Mouse (Mus musculus): ENCODE measurements around the gene Col23a1. TPM values are rescaled to one million over a fixed set of nuclear protein-coding genes. Genes with fewer than 3 reads are reported as not detected.

The Col23a1 gene
- total RNA-seq, 2 experiments from 2014 or later = 0.09 TPM; not detected in 1

DNA sequence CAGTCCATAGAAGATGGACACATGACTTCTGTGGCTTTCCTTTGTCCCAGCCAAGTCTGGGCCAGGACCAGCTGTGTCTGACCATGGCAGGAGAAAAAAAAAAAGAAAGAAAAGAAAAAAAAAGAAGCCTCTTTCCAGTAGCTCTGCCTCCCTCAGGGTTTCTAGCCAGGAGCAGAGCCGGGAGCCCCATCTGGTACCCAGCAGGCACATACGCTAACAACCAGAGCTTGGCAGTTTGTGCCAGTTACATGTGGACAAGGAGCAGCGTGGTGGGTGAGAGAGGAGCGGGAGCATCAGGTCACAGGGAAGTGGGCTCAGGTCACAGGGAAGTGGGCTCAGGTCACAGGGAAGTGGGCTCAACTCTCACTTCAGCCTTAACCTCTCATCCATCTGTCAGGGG lies 286.7 kb downstream of the Col23a1 start:
- no peak for ATAC-seq (replicated peaks; ENCODE audit: low FRiP score, poor library complexity, severe bottlenecking)

DNA sequence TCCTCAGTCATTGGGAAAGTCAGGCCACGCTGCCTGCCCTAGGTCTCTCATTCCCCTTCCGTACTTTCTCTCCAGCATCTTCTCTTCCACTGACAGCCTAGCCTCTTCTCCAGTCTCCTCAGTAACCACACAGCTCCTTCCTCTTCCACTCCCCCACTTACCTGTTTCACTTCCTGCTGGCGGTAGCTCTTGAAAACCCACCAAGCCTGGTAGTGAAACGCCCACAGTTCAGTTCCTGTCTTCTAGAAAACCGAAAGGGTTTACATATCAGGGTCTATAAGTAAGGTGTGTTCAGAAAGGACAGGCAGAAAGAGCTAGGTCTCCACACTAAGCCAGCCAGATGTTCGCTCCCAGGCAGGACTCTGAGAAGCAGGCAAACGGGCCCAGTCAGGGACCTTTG lies 287.9 kb downstream of the Col23a1 start:
- no peak for ATAC-seq (replicated peaks; ENCODE audit: low FRiP score, poor library complexity, severe bottlenecking)

DNA sequence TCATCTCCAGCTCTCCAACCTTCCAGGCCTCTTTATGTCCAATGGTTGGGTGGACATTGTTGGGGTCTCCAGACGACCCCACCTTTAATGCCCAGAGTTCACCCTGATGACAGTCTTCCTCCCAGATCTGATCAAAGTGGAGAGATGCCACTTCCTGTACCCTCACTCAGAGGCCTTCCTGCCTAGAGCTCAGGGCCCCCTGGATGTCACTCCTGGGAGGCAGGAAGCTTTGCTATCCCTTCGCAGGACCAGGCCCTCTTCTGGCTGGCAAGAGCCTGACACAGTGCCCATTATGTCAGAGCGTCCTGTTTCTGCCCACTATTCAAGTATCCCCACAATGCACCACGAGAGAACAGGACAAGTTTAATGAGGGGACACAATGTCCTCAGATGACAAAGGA lies 289.3 kb downstream of the Col23a1 start:
- no peak for ATAC-seq (replicated peaks; ENCODE audit: low FRiP score, poor library complexity, severe bottlenecking)

DNA sequence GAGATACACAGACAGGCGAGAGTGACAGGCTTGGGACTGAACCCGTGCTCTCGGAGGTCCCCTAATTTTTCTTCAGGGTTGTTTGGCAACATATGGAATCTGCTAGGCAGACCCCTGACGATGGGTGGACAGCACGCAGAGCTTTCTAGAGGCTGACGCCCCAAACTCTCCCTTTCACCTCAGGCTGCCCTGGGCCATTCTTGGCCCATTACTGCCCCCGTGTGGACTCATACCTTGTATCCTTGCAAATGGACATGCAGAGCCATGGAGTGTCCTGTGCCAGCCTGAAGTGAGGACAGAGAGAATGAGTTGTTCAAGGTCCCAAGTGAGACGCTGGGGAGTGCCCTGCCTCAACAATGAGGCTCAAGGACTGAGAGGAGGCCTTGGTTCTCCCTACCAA lies 293.0 kb downstream of the Col23a1 start:
- peak; percentile 50 for ATAC-seq (replicated peaks; ENCODE audit: low FRiP score, poor library complexity, severe bottlenecking)

DNA sequence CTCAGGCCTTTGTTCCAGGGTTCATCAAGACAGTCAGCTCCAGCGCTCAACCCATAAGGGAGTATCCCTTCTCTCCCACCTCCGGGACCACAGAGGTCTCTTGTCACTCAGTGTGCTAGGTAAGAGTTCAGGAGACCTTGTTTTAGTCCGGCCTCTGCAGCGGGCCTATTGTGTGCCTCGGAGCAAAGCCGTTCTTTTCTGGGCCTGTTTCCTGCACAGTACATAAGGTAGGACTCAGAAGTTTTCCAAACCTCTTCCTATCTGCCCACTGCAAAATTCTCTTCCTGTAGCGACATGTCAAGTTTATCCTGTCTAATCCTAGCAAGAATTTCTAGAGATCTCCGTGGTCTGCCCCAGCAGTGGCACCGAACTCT lies 294.3 kb downstream of the Col23a1 start:
- peak; percentile 5 for ATAC-seq (replicated peaks; ENCODE audit: low FRiP score, poor library complexity, severe bottlenecking)

DNA sequence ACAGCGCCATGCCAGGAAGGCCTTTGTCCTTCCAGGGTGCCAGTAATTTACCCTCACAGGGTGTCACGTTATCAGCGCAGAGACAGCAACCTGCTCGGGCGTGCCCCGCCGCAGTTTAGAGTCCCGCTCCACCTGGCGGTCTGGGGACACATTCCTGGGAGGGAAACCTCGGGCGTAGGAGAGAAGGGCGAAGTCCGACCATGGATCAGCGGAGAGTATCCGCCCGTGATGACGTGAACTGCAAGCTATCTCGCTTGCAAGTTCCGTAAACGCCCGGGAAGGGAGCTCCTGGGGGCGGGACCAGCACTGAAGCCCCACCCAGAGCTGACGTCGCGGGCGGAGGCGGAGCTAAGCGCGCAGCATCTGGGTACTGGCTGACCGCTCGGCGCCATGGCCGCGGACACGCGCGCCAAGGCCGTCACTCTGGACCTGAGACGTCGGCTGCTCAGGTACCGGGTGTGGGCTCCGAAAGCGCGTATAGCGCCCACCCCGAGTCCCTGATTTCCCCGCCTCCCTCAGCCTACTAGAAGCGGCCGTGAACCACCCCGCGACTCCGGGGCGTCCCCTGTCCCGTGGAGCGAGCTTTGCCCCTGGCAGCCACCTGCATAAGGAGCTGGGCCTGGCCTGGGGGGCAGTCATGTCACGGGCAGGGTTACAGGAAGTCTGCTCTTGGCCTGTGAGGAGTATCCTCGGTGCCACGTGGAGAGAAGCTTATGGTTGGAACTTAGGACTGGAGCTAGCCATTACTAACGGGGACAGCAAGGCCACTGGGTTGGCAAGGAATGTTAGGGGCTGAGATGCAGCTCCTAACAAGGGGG lies 294.9 kb downstream of the Col23a1 start, which contains the start of gene Phykpl:
Gene Phykpl (plus strand): TSS at position 327 of the 818 bp plus-strand sequence.
- peak; percentile 91 for ATAC-seq (replicated peaks; ENCODE audit: low FRiP score, poor library complexity, severe bottlenecking)

DNA sequence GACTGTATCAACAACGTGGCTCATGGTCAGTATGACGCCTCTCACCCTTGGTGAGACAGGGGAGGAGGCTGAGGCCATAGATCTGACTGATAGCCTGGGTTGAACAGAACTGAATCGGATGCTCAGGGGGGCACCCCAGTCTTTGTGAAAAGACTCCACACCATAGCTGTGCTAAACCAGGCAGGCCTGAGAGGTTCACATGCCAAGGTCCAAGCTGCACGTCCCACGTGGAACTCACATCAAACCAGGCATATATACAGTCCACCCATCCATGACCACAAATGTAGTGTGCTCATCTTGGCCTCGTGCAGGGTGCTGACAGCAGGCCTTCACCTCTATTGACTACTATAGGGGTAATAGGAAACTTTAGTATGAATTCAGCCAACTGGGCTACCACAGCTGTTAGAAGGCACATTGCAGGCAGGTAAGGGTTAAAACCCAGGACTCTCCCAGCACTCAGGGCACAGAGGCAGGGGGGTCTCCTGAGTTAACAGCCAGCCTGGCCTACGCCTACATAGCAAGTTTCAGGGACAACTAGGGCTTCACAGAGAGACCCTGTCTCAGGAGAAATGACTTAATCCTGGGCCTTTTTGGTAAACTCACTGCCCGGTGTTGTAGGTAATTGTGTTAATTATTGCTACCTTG lies 296.0 kb downstream of the Col23a1 start:
- no peak for ATAC-seq (replicated peaks; ENCODE audit: low FRiP score, poor library complexity, severe bottlenecking)

DNA sequence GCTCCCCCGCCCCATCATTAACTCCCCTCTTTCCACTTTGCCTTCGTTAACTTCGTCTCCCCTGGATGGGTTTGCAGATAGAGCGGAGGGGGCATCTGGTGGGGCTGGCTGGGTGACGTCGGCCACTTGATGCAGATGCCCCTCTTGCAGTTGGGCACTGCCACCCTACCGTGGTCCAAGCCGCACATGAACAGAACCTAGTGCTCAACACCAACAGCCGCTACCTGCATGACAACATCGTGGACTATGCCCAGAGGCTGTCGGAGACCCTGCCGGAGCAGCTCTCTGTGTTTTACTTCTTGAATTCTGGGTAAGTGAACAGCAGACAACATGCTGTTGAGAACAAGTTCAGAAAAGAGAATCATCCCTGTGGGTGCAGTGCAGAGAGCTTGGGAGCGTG lies 296.7 kb downstream of the Col23a1 start:
- no peak for ATAC-seq (replicated peaks; ENCODE audit: low FRiP score, poor library complexity, severe bottlenecking)

DNA sequence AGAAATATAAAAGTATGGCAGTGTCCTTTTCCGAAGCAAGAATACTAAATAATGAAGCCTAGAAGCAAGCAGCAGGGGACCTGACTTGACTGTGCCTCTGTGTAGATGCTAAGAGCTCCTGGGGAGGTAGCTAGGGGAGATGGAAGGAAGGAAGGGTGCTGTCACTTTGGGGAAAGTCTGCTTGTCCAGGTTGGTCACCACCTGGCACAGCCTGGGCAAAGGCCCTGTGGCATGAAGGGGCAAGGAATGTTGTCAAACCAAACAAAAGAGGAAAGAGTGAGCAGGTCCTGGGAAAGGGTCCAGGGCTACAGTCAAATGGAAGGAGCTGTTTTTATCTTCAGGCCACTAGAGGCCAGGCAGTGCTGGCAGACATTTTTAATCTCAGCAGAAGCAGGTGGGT lies 297.3 kb downstream of the Col23a1 start:
- no peak for ATAC-seq (replicated peaks; ENCODE audit: low FRiP score, poor library complexity, severe bottlenecking)

DNA sequence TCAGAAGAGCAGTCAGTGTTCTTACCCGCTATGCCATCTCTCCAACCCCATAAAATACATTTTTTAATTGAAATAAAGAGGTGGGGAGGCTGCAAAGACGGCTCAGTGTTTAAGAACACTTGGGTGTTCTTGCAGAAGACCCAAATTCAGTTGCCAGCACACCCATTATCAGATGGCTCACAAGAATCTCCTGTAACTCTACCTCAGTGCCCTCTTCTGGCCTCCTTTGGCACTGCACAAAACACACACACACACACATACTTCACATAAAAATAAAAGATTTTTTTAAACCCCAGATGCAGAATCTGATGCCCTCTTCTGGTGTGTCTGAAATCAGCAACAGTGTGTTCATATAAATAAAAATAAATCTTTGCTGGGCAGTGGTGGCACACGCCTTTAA lies 299.1 kb downstream of the Col23a1 start:
- ATAC-seq (replicated peaks; ENCODE audit: low FRiP score, poor library complexity, severe bottlenecking) = no peak

DNA sequence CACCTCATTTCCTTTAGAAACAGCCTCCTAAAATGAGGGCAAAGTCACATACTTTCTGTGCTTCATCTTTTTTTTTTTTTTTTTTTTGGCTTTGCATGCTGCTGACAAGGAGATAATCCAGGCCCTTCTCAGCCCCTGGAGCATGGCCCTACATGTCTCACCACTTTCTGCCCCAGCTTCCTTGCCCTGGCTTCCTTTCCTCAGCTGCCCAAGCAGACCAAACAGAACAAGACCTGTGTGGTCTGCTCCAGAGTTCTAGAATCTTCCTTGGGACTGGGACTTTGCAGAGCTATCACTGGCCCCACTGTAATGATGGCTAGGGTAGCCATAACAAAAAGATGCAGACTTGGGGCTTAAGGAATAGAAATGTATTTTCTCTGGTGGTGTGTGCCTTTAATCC lies 300.3 kb downstream of the Col23a1 start:
- no peak for ATAC-seq (replicated peaks; ENCODE audit: low FRiP score, poor library complexity, severe bottlenecking)

DNA sequence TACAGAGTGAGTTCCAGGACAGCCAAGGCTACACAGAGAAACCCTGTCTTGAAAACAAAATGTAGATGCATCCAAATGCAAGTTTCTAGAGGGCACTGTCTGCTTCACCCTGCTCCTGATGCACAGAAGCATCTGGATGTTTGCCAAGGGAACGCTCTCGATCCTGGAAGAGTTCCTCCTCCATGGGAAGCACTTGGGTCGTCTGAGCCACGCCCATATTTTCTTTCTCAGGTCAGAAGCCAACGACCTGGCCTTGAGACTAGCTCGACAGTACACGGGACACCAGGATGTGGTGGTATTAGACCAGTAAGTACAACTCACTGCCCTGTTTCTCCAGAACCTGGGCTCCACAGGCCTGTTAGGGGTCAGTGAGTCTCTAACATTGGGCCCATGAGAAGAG lies 301.4 kb downstream of the Col23a1 start:
- no peak for ATAC-seq (replicated peaks; ENCODE audit: low FRiP score, poor library complexity, severe bottlenecking)

DNA sequence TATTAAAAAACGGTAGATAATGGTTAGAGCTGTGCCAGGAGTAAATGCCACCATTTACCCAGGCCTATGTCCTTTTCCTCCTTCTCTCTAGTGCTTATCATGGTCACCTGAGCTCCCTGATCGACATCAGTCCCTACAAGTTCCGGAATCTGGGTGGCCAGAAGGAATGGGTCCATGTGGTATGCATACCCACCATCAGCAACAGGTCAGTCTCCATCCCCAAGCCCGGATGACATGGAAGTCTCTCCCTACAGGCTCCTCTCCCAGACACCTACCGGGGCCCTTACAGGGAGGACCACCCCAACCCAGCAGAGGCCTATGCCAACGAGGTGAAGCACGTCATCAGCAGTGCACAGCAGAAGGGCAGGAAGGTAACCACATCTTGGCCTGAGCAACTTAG lies 302.2 kb downstream of the Col23a1 start:
- ATAC-seq (replicated peaks; ENCODE audit: low FRiP score, poor library complexity, severe bottlenecking) = no peak

DNA sequence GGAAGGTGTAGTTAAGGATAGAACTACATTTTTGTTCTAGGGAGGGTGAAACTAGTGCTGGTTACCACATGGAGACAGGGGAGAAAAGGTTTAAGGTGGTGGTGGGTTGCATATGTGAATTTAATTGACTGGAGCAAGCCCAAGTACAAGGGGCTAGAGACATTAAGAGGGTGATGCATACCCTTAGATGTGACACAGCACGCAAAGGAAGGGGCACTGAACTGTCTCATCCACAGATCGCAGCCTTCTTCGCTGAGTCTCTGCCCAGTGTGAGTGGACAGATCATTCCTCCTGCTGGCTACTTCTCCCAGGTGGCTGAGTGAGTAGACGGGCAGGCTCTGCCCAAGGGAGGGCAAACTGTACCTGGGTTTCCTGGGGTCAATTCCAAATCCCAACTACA lies 303.6 kb downstream of the Col23a1 start:
- ATAC-seq (replicated peaks; ENCODE audit: low FRiP score, poor library complexity, severe bottlenecking) = no peak

DNA sequence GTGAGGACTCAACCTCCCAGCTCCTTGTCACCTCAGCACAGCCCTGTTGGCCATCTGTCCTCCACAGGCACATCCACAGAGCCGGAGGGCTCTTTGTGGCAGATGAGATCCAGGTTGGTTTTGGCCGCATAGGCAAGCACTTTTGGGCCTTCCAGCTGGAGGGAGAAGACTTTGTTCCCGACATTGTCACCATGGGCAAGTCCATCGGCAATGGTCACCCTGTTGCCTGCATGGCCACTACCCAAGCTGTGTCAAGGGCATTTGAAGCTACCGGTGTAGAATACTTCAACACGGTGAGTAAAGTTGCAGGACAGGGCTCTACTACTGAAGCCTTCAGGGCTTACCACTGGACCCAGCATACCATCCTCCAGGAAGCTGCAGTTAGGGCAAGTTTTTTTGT lies 304.1 kb downstream of the Col23a1 start:
- no peak for ATAC-seq (replicated peaks; ENCODE audit: low FRiP score, poor library complexity, severe bottlenecking)

DNA sequence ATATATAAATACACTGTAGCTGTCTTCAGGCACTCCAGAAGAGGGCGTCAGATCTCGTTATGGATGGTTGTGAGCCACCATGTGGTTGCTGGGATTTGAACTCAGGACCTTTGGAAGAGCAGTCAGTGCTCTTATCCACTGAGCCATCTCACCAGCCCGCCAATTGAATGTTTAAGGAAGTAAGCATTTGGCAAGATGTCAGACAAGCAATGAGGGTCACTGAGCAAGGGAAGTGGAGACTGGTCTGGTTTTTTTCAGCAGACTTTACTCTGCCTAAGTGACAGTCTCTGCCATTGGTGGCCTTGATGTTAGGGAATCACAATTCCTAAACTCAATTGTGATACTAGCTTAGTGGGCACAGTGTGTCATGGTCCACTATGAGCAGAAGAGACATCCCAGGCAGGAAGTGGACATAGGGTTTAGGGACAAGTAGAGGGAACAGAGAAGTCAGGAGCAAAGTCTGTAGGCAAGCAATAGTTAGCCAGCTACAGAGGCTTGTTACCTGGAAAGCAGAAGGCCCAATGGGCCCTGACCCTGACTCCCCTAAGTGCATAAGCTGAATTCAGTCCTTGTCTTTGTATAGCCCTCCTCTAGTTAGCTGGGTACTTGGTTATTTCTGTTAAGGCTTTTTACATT lies 305.1 kb downstream of the Col23a1 start:
- no peak for ATAC-seq (replicated peaks; ENCODE audit: low FRiP score, poor library complexity, severe bottlenecking)

DNA sequence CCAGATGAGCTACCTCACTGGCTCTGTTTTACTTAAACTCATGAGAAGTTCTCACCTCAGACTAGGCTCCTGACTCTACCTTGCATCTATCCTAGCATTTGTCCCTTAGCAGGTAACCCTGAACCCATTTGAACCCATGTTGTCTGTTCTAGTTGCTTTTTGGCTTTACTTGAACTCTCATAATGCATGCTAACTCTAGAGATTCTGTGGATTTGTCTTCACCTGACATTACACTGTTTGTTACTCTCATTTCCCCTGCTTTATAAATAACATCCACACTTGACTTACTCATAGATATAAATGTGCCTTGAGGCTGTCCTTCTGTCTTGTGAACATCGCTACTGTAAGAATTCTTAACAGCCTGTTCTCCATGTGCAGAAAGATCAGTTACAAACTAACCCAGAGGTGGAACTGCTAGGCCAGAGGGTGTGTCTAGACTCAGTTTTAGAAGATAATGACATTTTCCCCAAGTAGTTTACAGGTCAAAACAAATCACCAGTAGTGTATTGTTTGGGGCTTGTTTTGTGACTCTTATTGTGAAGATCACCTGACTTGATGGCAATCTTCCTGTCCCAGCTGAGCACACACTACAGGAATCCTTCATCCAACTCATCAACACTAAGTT lies 305.9 kb downstream of the Col23a1 start:
- no peak for ATAC-seq (replicated peaks; ENCODE audit: low FRiP score, poor library complexity, severe bottlenecking)

DNA sequence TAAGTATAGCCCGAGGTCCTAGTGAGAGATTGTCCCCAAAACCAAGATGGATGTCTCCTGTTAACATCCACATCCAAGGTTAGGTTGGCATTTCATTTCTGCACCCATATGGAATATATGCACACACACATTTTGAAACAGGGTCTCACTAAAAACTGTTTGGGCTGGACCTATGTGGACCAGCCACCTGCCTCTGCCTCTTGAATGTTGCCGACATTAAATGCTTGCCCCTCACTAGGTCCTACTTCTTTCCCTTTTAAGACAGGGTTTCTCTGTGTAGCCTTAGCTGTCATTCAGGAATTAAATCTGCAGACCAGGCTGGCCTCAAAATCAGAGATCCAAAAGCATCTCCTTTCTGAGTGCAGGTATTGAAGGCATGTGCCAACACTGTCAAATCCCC lies 307.8 kb downstream of the Col23a1 start:
- no peak for ATAC-seq (replicated peaks; ENCODE audit: low FRiP score, poor library complexity, severe bottlenecking)

DNA sequence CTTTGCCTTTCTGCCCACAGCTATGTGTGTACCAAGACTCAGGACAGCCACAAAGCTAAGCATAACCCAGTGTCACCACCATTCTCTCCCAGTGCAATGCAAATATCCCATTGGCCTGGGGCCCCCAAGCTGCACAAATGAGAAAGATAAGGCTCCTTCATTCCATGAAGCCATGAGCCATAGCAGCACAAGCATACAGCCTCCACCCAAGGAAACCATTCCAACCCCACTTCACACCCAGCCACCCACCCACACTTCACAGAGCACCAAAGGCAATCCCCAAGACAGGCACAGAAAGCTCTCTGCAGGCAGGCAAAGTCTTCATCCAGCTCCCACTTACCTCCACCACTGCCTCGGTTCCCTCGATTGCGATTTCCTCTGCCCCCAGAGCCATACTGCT lies 312.5 kb downstream of the Col23a1 start:
- ATAC-seq (replicated peaks; ENCODE audit: low FRiP score, poor library complexity, severe bottlenecking) = no peak

DNA sequence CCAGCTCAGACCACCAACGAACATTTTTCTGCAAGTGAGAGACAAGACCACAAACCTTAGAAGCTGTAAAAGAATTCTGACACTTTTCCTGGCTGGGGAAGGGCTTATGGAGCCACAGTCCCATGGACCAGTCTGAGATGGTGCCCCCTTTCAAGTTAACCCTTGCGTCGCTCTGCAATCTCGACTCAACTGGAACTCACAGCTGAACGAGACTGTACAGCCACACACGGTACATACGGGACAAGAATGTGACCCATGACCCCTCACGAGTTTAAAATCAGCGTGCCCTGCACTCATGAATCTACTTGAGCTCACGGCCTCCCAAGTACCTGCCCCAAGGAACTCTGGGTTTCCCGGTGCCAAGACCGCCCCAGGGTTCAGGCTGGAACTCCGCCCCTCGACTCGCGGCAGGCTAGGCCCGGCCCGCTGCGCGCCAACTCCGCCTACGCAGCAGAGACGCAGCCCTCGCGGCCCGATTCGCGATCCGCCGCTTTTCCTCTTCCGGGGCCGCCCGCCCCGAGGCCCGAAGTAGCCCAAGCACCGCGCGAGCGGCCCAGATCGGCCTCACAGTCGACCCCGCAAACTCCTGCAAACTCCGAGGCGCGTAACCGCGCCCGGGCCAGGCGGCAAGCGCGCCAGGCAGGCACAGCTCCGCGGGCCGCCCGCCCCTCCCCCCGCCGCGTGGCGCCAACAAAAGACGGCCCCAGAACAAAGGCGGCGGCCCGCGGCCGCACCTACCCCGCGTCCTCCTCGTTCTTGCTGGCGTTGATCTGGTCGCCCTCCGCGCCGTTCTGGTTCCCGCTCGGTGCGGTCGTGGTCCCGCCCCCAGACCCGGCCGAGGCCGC lies 316.1 kb downstream of the Col23a1 start:
- peak; percentile 88 for ATAC-seq (replicated peaks; ENCODE audit: low FRiP score, poor library complexity, severe bottlenecking)
